Mouse (Mus musculus) myocyte (in vitro differentiated cells): ENCODE data around the gene Ank.

ENCODE experiments used
- CEBPB ChIP-seq: IDR thresholded peaks from 2 replicates; pipeline ENCODE4 v1.6.1; 2011; ENCODE audit warnings: mild to moderate bottlenecking, moderate library complexity; ENCODE audit not compliant: poor library complexity, insufficient read depth, severe bottlenecking
- E2F4 ChIP-seq: IDR thresholded peaks from one replicate; pipeline ENCODE4 v1.6.1; 2011; ENCODE audit warnings: mild to moderate bottlenecking, control low read depth, moderate library complexity; ENCODE audit not compliant: insufficient read depth
- MAX ChIP-seq: IDR thresholded peaks from one replicate; pipeline ENCODE4 v1.6.1; 2011; ENCODE audit warnings: low read depth, mild to moderate bottlenecking, control low read depth
- MYOG ChIP-seq, 3 experiments: IDR thresholded peaks; one replicate each; pipeline ENCODE4 v1.6.1; 2011; ENCODE audit warnings: control low read depth in 2 of 3, low read depth in 2 of 3, mild to moderate bottlenecking in 2 of 3; ENCODE audit not compliant: insufficient read length in 2 of 3, control insufficient read depth in 1 of 3, insufficient read depth in 1 of 3
- POLR2A ChIP-seq: IDR thresholded peaks from one replicate; pipeline ENCODE4 v1.6.1; 2011; ENCODE audit warnings: low read depth, mild to moderate bottlenecking, control low read depth, moderate library complexity; ENCODE audit not compliant: insufficient read length
- POLR2AphosphoS2 ChIP-seq: IDR thresholded peaks from one replicate; pipeline ENCODE4 v1.6.1; 2011; ENCODE audit warnings: low read depth, control low read depth; ENCODE audit not compliant: insufficient read length
- REST ChIP-seq: IDR thresholded peaks from one replicate; pipeline ENCODE4 v1.6.1; 2011; ENCODE audit warnings: mild to moderate bottlenecking, control low read depth, moderate library complexity; ENCODE audit not compliant: insufficient read depth, insufficient read length
- TCF12 ChIP-seq: IDR thresholded peaks from one replicate; pipeline ENCODE4 v1.6.1; 2011; ENCODE audit warnings: mild to moderate bottlenecking, control low read depth; ENCODE audit not compliant: poor library complexity, insufficient read depth, severe bottlenecking
- TCF3 ChIP-seq: IDR thresholded peaks from one replicate; pipeline ENCODE4 v1.6.1; 2011; ENCODE audit warnings: low read depth, control low read depth; ENCODE audit not compliant: insufficient read length
- USF1 ChIP-seq: IDR thresholded peaks from one replicate; pipeline ENCODE4 v1.6.1; 2011; ENCODE audit warnings: low read depth, mild to moderate bottlenecking, control low read depth, moderate library complexity

DNA sequence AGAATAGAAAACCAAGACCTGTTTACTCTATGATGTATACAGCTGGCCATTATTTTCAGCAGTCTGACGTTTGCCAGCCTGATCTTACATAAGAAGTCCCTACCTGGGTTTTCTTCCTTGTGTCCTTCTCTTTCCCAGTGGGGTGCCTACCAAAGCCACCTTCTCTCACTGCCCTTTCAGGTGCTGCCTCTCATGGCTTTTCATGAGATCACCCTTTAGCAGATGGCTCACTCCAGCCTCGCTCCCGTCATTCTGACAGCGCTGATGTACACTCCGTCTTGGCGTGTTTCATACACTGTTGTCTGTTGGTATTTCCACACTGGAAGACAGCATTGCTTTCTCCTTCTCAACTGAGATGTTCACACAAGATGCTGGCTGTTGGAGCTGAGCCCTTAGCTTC lies 117.1 kb downstream of the Ank start:
- TF ChIP-seq POLR2A: no peak
- TF ChIP-seq TCF12: no peak
- TF ChIP-seq MAX: no peak
- no peak for TF ChIP-seq MYOG (IDR thresholded peaks at IDR 0.05; ENCODE audit: control insufficient read depth in 1 of 3, insufficient read depth in 1 of 3, insufficient read length in 2 of 3, low read depth in 2 of 3)
- TF ChIP-seq TCF3: no peak
- TF ChIP-seq POLR2AphosphoS2: no peak
- no peak for TF ChIP-seq CEBPB
- TF ChIP-seq REST: no peak
- TF ChIP-seq USF1: no peak
- no peak for TF ChIP-seq E2F4
